Mouse (Mus musculus) urinary bladder, postnatal 10 days (tissue): ENCODE data around the gene Rpl23.

Experiments used
- DNase-seq: peaks from one replicate; pipeline ENCODE4 v3.0.0; 2022; ENCODE audit warnings: low spot score

The Rpl23 gene

GRCm38 (mm10) chr11:97813746-97814515 lies 31.7 kb upstream of the Rpl23 start:
- no peak for DNase-seq

DNA sequence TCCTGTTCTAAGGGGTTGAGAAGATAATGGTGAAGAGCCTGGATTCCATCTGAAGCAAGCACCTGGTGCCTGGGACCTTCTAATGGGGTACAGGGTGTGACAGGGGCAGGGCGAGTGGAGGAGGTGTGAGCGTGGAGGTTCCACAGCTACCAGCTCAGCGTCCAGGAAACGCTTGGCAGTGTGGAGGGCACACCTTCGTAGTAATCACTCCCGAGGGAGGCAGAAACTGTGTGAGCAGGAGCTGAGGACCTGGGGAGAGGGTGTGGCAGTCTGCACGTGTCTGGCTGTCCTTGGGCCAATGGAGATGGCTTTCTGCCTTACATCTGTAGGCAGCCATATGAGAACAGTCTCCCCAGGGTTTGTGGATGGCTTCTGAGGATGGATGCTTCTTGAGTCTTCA lies 30.8 kb upstream of the Rpl23 start:
- DNase-seq = no peak

DNA sequence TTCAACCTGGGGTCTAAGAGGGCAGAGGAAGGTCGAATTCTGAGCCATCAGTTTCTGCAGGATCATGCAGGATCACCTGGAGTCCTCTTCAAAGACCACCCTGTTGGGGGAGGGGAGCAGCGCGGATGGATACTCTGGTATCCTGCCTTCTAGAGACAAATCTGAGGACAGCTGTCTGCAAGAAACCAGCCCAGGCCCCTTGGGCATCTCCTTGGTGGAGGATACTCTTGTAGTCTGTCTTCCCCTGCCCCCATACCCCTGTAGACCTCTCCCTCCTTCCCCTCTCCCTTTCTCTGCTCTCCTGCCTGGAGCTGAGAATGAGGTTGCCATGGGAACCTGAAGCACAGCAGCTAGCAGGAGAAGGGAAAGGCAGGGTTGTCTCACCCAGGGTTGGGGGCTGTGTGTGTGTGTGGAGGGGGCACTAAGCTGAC lies 30.3 kb upstream of the Rpl23 start:
- DNase-seq = no peak

DNA sequence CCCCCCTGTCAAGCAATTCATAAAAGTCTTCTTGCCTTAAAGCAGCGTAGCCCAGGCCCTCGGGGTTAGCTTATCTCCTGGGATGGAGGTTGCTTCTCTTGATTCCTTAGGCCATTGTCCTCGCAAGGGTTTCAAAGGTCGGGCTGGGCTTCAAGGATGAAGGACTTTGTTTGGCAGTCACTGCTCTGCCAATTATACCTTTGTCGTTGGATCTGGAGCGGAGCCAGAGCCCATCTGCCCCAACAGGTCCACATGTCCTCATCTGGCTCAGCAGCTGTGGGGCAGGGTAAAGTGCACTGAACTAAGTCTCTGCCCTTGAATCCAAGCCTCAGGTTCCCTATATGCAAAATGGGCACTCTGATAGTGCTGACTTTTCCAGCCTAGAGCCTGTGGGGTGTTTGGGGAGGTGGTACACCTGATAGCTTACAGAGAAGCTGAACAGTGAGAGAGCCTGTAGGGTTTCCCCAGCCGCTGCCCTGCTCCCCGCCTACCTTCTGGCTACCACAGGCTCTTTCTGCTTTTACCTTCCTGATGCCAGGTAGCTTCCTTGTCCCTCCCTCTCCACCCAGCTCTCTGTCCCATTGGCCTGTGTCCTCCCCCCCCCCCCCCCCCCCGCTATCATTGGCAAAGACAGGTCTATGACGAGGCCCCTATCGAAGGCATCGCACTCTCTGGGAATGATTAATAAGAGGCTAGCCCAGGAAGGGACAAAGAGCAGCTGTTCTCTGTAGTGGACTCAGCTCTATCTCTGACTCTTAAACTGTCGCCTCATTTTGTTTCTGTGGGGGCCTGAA lies 29.5 kb upstream of the Rpl23 start:
- no peak for DNase-seq

GRCm38 (mm10) chr11:97810970-97811369 lies 28.7 kb upstream of the Rpl23 start:
- DNase-seq = no peak

DNA sequence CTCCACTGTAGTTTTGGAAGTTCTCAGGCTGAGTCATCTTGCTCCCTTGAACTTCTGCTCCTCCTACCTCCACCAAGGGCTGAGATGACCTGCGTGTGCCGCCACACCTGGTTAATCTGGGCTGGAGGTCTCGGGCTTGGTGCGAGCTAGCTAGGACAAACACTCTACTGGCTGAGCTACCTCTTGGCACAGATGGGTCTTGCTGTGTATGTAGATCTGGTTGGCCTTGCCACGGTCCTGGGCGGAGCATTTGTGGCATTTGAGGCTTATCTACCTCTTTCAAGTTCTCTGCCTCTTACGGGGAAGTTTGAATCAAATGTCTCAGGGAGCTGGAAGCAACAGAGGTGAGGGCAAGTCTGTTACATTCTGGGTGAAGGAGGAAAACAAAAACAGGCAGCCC lies 28.1 kb upstream of the Rpl23 start:
- no peak for DNase-seq

GRCm38 (mm10) chr11:97809235-97810121 lies 27.2 kb upstream of the Rpl23 start:
- DNase-seq = no peak

DNA sequence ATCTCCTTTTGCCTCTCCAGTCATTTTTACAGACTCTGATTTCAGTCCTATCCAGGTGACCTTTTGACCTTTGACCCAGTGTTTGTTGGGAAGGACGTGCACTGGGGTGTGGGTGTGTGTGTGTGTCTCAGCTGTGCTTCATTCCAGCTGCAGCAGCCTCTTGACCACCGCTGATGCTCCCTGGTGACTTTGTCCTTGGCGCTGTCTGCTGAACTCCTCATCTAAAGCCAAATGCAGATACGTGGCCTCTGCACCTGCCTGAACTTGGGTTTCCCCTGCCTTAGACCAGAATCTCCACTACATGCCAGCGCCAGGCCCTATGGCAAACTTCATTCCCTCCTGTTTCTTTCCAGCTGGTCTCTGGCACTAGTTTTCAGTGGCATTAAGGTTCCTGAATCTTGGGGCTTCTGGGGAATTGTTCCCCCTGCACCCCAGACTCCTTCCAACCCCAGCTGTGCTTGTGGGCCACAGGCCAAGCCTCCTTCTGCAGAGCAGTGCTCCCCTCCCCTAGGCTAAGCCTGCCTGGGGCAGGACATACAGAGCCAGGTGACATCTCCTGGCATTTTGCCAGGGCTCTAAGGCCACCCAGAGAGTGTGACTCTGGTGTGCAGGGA lies 26.5 kb upstream of the Rpl23 start:
- no peak for DNase-seq

DNA sequence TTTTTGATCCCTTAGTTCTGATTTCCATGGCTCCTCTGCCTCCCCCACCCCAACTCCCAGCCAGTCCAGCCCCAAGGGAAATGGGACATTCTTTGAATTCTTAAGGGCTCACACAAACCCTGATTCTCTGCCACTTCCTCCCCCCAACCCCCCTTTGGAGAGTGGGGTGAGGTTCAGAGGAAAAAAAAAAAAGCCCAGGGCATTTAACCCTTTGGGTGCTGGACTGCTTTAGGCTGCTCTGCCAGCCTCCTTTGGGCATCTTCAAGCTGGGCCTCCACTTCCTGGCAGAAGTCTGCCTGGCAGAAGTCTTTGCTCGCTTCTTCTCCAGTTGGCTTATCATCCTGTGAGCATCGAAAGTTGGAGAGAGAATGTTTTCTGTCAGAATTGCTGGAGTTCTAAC lies 25.9 kb upstream of the Rpl23 start:
- no peak for DNase-seq

DNA sequence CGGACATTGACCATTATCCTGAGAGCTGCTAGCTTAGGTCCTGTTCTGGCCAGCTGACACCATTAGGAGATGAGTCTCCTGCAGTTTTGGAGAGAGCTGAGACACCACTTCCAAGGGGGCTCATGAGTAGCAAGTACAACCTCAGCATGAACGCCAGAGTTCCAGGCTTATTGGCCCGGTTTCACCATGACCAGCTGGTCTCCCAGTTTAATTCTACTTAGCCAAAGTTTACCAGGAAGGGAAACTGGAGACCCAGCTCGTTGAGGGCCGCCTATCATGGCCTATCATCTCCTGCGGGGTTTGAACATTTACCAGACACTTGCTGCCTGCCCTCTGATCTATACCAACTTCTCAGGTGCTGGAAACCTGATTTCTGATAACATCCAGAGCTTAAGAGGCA lies 25.4 kb upstream of the Rpl23 start:
- no peak for DNase-seq

GRCm38 (mm10) chr11:97806613-97806964 lies 24.4 kb upstream of the Rpl23 start:
- DNase-seq = no peak

- DNase-seq = no peak
Measured at GRCm38 (mm10) chr11:97805662-97806612, 23.7 kb upstream of the Rpl23 start.

DNA sequence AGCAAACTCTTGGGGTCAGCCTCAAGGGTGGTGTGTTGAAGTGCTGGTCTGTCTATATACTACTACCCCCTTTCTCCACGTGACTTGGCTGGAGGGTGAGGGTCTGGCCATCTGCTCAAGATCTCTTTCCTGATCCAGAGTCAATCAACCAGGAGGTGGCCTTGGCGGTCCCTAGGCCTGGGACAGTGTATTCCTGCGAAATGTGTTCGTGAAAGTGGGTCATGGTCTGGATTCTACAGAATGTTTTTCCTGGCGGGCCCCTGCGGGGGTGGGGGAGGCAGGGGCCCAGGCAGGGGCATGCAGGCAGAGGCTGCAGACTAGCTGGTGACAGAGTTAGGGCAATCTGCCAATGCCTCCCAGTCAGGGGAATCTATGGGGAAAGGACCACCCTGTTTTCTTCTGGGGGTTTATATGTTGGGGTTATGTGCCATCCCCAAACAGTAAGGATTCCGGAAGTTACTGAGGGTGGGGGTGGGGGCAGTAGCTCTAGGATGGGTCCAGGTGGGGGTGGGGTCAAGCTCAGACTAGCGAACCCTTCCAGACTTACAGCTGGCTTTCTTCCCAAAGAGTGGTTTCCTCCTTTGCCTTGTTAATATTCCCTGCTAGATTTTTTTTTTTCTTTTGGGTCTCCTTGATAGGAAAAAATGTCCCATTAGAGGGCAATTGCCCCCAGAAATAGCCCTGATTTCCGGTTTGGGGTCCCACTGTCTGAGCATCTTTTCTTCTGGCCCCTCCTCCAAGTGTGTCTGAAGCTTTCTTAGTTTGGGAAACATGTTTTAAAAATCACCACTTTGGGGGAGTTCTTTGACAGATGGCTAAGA lies 22.8 kb upstream of the Rpl23 start:
- DNase-seq = no peak

DNA sequence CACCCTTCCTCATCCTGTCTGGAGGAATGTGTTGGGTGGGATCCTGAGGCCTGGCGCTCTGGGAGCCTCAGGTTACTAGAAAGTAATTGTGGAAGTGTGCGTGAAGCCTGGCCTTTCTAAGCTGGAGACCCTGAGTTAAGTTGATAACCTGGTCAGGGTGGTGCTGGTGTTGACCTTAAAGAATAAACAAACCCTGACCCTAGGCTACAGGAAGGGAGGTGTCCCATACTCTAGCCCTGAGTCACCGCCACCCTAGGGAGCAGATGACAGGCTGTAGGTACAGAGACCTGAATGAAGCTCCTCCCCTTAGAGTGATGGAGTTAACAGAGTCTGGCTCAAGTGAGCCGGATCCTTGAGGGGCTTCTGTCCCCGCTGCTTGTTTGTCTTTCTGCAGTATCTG lies 21.6 kb upstream of the Rpl23 start:
- no peak for DNase-seq

- no peak for DNase-seq
Measured at GRCm38 (mm10) chr11:97802495-97802894, 20.3 kb upstream of the Rpl23 start.

- DNase-seq = no peak
Measured at GRCm38 (mm10) chr11:97802194-97802470, 19.9 kb upstream of the Rpl23 start.

- no peak for DNase-seq
Measured at GRCm38 (mm10) chr11:97801409-97802193, 19.4 kb upstream of the Rpl23 start.

DNA sequence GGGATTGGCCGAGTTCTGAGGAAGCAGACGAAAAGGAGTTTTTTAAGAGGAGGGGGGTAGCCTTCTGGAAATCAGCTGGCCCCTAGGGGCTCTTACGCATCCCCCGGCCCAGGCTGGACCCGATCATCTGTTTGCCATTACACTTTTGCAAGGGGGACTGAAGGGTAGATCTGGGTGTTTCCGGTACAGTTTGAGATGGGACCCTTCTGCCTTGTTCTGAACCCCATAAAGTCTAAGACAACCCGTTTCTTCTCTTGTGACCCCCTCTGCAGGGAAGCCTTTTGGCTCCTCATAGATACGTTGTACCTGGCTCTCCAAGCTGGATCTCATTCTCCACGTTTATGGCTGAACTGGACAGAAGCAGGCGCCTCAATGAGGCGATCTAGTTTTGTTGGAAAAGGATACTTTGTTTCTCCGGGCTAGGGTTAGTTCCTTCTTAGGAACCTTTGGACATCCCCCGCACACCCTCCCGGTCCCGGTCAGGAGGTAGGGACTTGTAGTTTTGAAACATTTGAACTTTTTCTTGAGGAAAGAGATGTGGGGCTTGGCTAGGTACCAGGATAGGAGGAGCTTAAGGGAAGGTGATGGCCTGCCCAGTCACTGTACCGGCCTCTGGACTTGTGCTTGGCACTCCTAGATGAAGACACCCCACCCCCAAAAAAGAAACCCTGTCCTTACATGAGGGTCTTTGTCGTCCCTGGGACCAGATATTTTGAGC lies 18.6 kb upstream of the Rpl23 start:
- DNase-seq = no peak
